Mouse (Mus musculus) lung, postnatal 0 days (tissue): ENCODE measurements at regions not wholly inside any gene's neighbourhood (a gene's known extent, or its start where the extent isn't known, plus 50 kb on each side); places are given as distances from the start of the nearest gene placed in this dataset.
A peak's percentile ranks its signal among the peaks of the same experiment; 100 is the strongest.

ENCODE experiments used
- ATAC-seq: fragments of 200-750 bp; cut with Nextera tagmentation; 2 replicates; pipeline ENCODE4 v1.8.0; 2017; ENCODE audit warnings: moderate library complexity
- DNase-seq: peaks from one replicate; pipeline ENCODE4 v3.0.0-alpha.2; 2016; ENCODE audit warnings: low spot score
- H3K27ac ChIP-seq: fragments of 300-500 bp; sonication (generic); 2 replicates; pipeline ENCODE4 v1.5.1; 2014; ENCODE audit warnings: antibody characterized with exemption, mild to moderate bottlenecking, low read length, mixed read lengths
- H3K27me3 ChIP-seq: fragments of 300-500 bp; sonication (generic); replicated peaks from 2 replicates; pipeline ENCODE4 v1.6.1; 2014; ENCODE audit warnings: low read length, mixed read lengths; ENCODE audit not compliant: insufficient read depth
- H3K36me3 ChIP-seq: fragments of 300-500 bp; sonication (generic); 2 replicates; pipeline ENCODE4 v1.6.1; 2014; ENCODE audit warnings: low read length, mixed read lengths; ENCODE audit not compliant: insufficient read depth
- H3K4me1 ChIP-seq: fragments of 300-500 bp; sonication (generic); 2 replicates; pipeline ENCODE4 v1.6.1; 2014; ENCODE audit warnings: antibody characterized with exemption, low read depth, low read length, mixed read lengths; ENCODE audit not compliant: insufficient read depth
- H3K4me2 ChIP-seq: fragments of 300-500 bp; sonication (generic); replicated peaks from 2 replicates; pipeline ENCODE4 v1.6.1; 2014; ENCODE audit warnings: low read depth, mild to moderate bottlenecking, low read length, moderate library complexity, mixed read lengths
- H3K4me3 ChIP-seq: fragments of 300-500 bp; sonication (generic); 2 replicates; pipeline ENCODE4 v1.5.1; 2014; ENCODE audit warnings: low read depth, low read length
- H3K9ac ChIP-seq: fragments of 300-500 bp; sonication (generic); replicated peaks from 2 replicates; pipeline ENCODE4 v1.6.1; 2014; ENCODE audit warnings: low read depth, mild to moderate bottlenecking
- H3K9me3 ChIP-seq: fragments of 300-500 bp; sonication (generic); 2 replicates; pipeline ENCODE4 v1.6.1; 2016; ENCODE audit warnings: low read length, mixed read lengths
- CTCF ChIP-seq: IDR thresholded peaks from 2 replicates; pipeline ENCODE4 v1.5.1; 2016; ENCODE audit warnings: antibody characterized with exemption, mild to moderate bottlenecking
- EP300 ChIP-seq: IDR thresholded peaks from 2 replicates; pipeline ENCODE4 v1.6.1; 2016; ENCODE audit warnings: antibody characterized with exemption, mild to moderate bottlenecking, control low read depth
- WGBS: fragments of 180-500 bp; shearing (Covaris S2); extraction: QIAGEN DNeasy Blood & Tissue Kit; methylation state at CpG from one replicate; pipeline ENCODE4 v1.1.7; 2014; 5-methylcytosine and 5-hydroxymethylcytosine counted together

- Histone ChIP-seq H3K9me3 (no peaks in the 10 kb centered on the region), H3K36me3 (no peaks in the 10 kb centered on the region), H3K9ac (no peak overlapping the region), H3K27ac (no peak overlapping the region), H3K4me3 (no peak overlapping the region), H3K4me1 (no peaks in the 10 kb centered on the region), H3K27me3 (no peaks in the 10 kb centered on the region), H3K4me2 (no peak overlapping the region)
- no peak for TF ChIP-seq CTCF
- TF ChIP-seq EP300, result no peak
- DNase-seq (peak; percentile 31), ATAC-seq (no peak)
- WGBS, result 64% methylated on average over 4 of the region's 4 CpGs
Observed at GRCm38 (mm10) chr15:7010966-7011695, 79.3 kb upstream of the Lifr start.

- WGBS, result 71% methylated on average over 2 of the region's 2 CpGs
- no peaks in the 10 kb centered on the region for H3K4me1 ChIP-seq
- H3K27ac ChIP-seq, result no peak overlapping the region
- TF ChIP-seq CTCF (no peak), EP300 (no peak)
- H3K36me3 ChIP-seq, result no peaks in the 10 kb centered on the region
- no peak overlapping the region for H3K4me3 ChIP-seq
- H3K9ac ChIP-seq, result no peak overlapping the region
- no peak for DNase-seq
- no peaks in the 10 kb centered on the region for H3K9me3 ChIP-seq
- H3K27me3 ChIP-seq, result no peaks in the 10 kb centered on the region
- no peak overlapping the region for H3K4me2 ChIP-seq
- ATAC-seq, result no peak
Observed at GRCm38 (mm10) chr15:7011696-7012070, 78.7 kb upstream of the Lifr start.

- no peak for ATAC-seq
Observed at GRCm38 (mm10) chr15:7012446-7012845, 78.0 kb upstream of the Lifr start.

DNA sequence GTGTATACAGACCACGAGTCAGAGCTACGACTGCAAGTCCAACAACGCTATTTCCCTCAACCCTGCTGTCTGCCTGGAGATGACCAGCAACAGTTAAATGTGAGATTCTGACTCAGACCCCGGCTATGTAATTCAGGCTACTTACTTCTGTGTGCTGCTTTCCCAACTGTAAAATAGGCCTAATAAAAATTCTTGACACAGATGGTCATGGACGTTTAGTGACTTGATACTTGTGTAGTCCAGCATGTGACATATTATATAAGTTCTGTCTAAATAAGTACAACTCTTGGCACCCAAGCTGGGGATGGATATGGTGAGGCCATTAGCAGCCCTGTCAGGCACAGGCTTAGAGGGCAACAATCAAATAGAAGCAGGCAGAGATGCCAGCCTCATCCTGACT, 77.4 kb upstream of the Lifr start:
- Histone ChIP-seq H3K9me3 (no peaks in the 10 kb centered on the region), H3K36me3 (no peaks in the 10 kb centered on the region), H3K4me1 (no peaks in the 10 kb centered on the region), H3K27ac (no peak overlapping the region), H3K9ac (no peak overlapping the region), H3K4me3 (no peak overlapping the region), H3K27me3 (no peaks in the 10 kb centered on the region), H3K4me2 (no peak overlapping the region)
- 63% methylated on average over 5 of the region's 5 CpGs for WGBS
- ATAC-seq, result no peak
- no peak for TF ChIP-seq CTCF
- TF ChIP-seq EP300, result no peak
- DNase-seq, result no peak

More at GRCm38 (mm10) chr15:7012446-7012845, 78.0 kb upstream of the Lifr start:
- H3K27ac ChIP-seq, result no peak overlapping the region
- no peaks in the 10 kb centered on the region for H3K36me3 ChIP-seq
- H3K9ac ChIP-seq, result no peak overlapping the region
- no peaks in the 10 kb centered on the region for H3K9me3 ChIP-seq
- no peak overlapping the region for H3K4me2 ChIP-seq
- no peak overlapping the region for H3K4me3 ChIP-seq
- TF ChIP-seq CTCF (no peak), EP300 (no peak)
- no peaks in the 10 kb centered on the region for H3K4me1 ChIP-seq
- 93% methylated on average over 6 of the region's 6 CpGs for WGBS
- DNase-seq, result no peak
- H3K27me3 ChIP-seq, result no peaks in the 10 kb centered on the region

- Histone ChIP-seq H3K4me2 (no peak overlapping the region), H3K27ac (no peak overlapping the region), H3K4me1 (no peaks in the 10 kb centered on the region), H3K9ac (no peak overlapping the region), H3K9me3 (no peaks in the 10 kb centered on the region), H3K36me3 (no peaks in the 10 kb centered on the region), H3K4me3 (no peak overlapping the region), H3K27me3 (no peaks in the 10 kb centered on the region)
- TF ChIP-seq EP300 (no peak), CTCF (no peak)
- no peak for DNase-seq
- 57% methylated on average over 2 of the region's 2 CpGs for WGBS
- no peak for ATAC-seq
Observed at GRCm38 (mm10) chr15:7014984-7015383, 75.4 kb upstream of the Lifr start.

GRCm38 (mm10) chr15:7016018-7016417, 74.4 kb upstream of the Lifr start:
- WGBS, result 54% methylated on average over 3 of the region's 3 CpGs

More at GRCm38 (mm10) chr15:7016018-7016417, 74.4 kb upstream of the Lifr start:
- no peak overlapping the region for H3K4me3 ChIP-seq
- H3K4me2 ChIP-seq, result no peak overlapping the region
- H3K9me3 ChIP-seq, result no peaks in the 10 kb centered on the region
- no peaks in the 10 kb centered on the region for H3K4me1 ChIP-seq
- DNase-seq (no peak), ATAC-seq (no peak)
- no peak overlapping the region for H3K9ac ChIP-seq
- H3K27ac ChIP-seq, result no peak overlapping the region
- H3K27me3 ChIP-seq, result no peaks in the 10 kb centered on the region
- no peaks in the 10 kb centered on the region for H3K36me3 ChIP-seq
- TF ChIP-seq CTCF (no peak), EP300 (no peak)
